Mouse (Mus musculus) layer of hippocampus, adult 11-12 months (tissue): ENCODE results near the gene 3425401B19Rik.
A peak's percentile ranks its signal among the peaks of the same experiment; 100 is the strongest.

Experiments
- DNase-seq: peaks from one replicate; pipeline ENCODE4 v3.0.0; 2022; ENCODE audit warnings: low spot score

3425401B19Rik gene

GRCm38 (mm10) chr14:32663099-32663498, 22.0 kb downstream of the 3425401B19Rik start:
- no peak for DNase-seq

GRCm38 (mm10) chr14:32659781-32660180, 25.3 kb downstream of the 3425401B19Rik start:
- DNase-seq: no peak

GRCm38 (mm10) chr14:32638485-32638884, 46.6 kb downstream of the 3425401B19Rik start:
- DNase-seq: no peak

GRCm38 (mm10) chr14:32634015-32634682, 50.9 kb downstream of the 3425401B19Rik start:
- no peak for DNase-seq

GRCm38 (mm10) chr14:32632908-32633600, 52.0 kb downstream of the 3425401B19Rik start:
- DNase-seq: no peak

- peak; percentile 12 for DNase-seq
These were observed 56.5 kb downstream of the 3425401B19Rik start for GRCm38 (mm10) chr14:32628584-32628983.

- no peak for DNase-seq
These were observed 57.8 kb downstream of the 3425401B19Rik start for GRCm38 (mm10) chr14:32627271-32627670.

- DNase-seq: no peak
These were observed 60.3 kb downstream of the 3425401B19Rik start for GRCm38 (mm10) chr14:32624811-32625210.

GRCm38 (mm10) chr14:32624245-32624644, 60.8 kb downstream of the 3425401B19Rik start:
- no peak for DNase-seq

GRCm38 (mm10) chr14:32617253-32617652, 67.8 kb downstream of the 3425401B19Rik start:
- DNase-seq: no peak

- peak; percentile 23 for DNase-seq
These were observed 75.7 kb downstream of the 3425401B19Rik start for GRCm38 (mm10) chr14:32609392-32609791.
